Mouse (Mus musculus) heart, embryonic 13.5 days (tissue): Measurements from ENCODE around the gene Abr. TPM values are rescaled to one million over a fixed set of nuclear protein-coding genes. Genes with fewer than 3 reads are reported as not detected.

ENCODE experiments used
- ATAC-seq: fragments of 200-750 bp; cut with Nextera tagmentation; 2 replicates; pipeline ENCODE4 v1.8.0; 2017; ENCODE audit warnings: moderate TSS enrichment; ENCODE audit not compliant: insufficient number of reproducible peaks, low FRiP score, low TSS enrichment; ENCODE audit errors: extremely low read depth
- H3K27ac ChIP-seq: fragments of 300-500 bp; sonication (generic); replicated peaks from 2 replicates; pipeline ENCODE4 v1.5.1; 2015; ENCODE audit warnings: moderate library complexity, mild to moderate bottlenecking, inconsistent platforms
- H3K27me3 ChIP-seq: fragments of 300-500 bp; sonication (generic); replicated peaks from 2 replicates; pipeline ENCODE4 v1.6.1; 2015; ENCODE audit warnings: mild to moderate bottlenecking, inconsistent platforms
- H3K36me3 ChIP-seq: fragments of 300-500 bp; sonication (generic); 2 replicates; pipeline ENCODE4 v1.6.1; 2015; ENCODE audit warnings: mild to moderate bottlenecking, inconsistent platforms
- H3K4me1 ChIP-seq: fragments of 300-500 bp; sonication (generic); 2 replicates; pipeline ENCODE4 v1.6.1; 2015; ENCODE audit warnings: inconsistent platforms
- H3K4me2 ChIP-seq: fragments of 300-500 bp; sonication (generic); 2 replicates; pipeline ENCODE4 v1.6.1; 2015; ENCODE audit warnings: inconsistent platforms, mild to moderate bottlenecking, moderate library complexity
- H3K4me3 ChIP-seq: fragments of 300-500 bp; sonication (generic); 2 replicates; pipeline ENCODE4 v1.5.1; 2015; ENCODE audit warnings: moderate library complexity, mild to moderate bottlenecking, inconsistent platforms
- H3K9ac ChIP-seq: fragments of 300-500 bp; sonication (generic); 2 replicates; pipeline ENCODE4 v1.6.1; 2015; ENCODE audit warnings: inconsistent platforms, mild to moderate bottlenecking, moderate library complexity
- H3K9me3 ChIP-seq: fragments of 300-500 bp; sonication (generic); 2 replicates; pipeline ENCODE4 v1.6.1; 2016; ENCODE audit warnings: inconsistent platforms
- WGBS: fragments of 180-500 bp; shearing (Covaris S2); methylation state at CpG from one replicate; pipeline ENCODE4 v1.1.7; 2015; ENCODE audit warnings: mixed read lengths; 5-methylcytosine and 5-hydroxymethylcytosine counted together
- polyA plus RNA-seq: library from polyadenylated mRNA; unstranded; fragments of >200 nt; fragmentation: Nextera tagmentation; extraction: Ambion mirVana; gene quantifications from 2 replicates; pipeline ENCODE4 v1.2.1, GENCODE M21; 2015

The Abr gene
- polyA plus RNA-seq, 1 experiment from 2014 or later, result 22.8 TPM

- 58% methylated on average over 4 of the region's 4 CpGs for WGBS
- H3K4me2 ChIP-seq, result no peak overlapping the region
- H3K4me3 ChIP-seq, result no peak overlapping the region
- H3K36me3 ChIP-seq, result peaks cover 88% of the 10 kb centered on the region
- H3K9me3 ChIP-seq, result no peaks in the 10 kb centered on the region
- H3K4me1 ChIP-seq, result peaks cover 37% of the 10 kb centered on the region
- H3K27me3 ChIP-seq, result no peaks in the 10 kb centered on the region
- ATAC-seq, result no peak
- no peak overlapping the region for H3K27ac ChIP-seq
- H3K9ac ChIP-seq, result no peak overlapping the region; the same call in 1 of the 2 replicates
These were observed 201.2 kb downstream of the Abr start for GRCm38 (mm10) chr11:76420896-76421295.

- no peaks in the 10 kb centered on the region for H3K9me3 ChIP-seq
- WGBS, result 68% methylated on average over 4 of the region's 4 CpGs
- H3K27me3 ChIP-seq, result no peaks in the 10 kb centered on the region
- peaks cover 28% of the 10 kb centered on the region for H3K4me1 ChIP-seq
- H3K4me2 ChIP-seq, result no peak overlapping the region
- 0 out of 2 replicates have a peak overlapping the region, but pooled peaks have one; percentile 39 for H3K27ac ChIP-seq
- H3K36me3 ChIP-seq, result peaks cover 95% of the 10 kb centered on the region
- no peak for ATAC-seq
- H3K4me3 ChIP-seq, result no peak overlapping the region
- H3K9ac ChIP-seq, result no peak overlapping the region; the same call in 1 of the 2 replicates
These were observed 202.9 kb downstream of the Abr start for GRCm38 (mm10) chr11:76419179-76419578.

DNA sequence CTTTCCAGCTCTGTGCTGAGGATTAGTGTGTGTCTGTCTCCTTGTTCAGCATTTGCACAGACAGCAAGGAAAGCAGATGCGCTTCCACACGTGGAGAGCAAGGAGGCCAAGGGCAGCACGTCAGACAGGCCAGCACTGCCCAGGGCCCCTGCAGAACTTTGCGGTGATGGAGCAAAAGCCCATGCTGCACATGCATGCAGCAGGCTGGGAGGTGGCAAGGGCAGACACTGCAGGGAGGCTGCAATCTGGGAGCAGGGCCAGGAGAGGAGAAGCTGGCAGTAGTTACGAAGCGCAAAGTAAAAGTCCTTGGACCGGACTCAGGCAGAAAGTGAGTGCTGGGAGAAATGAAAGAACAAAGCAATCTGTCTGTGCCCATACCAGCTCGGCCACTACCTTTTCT, 203.7 kb downstream of the Abr start:
- 76% methylated on average over 8 of the region's 8 CpGs for WGBS
- ATAC-seq, result no peak
- 0 out of 2 replicates have a peak overlapping the region, but pooled peaks have one; percentile 39 for H3K27ac ChIP-seq

DNA sequence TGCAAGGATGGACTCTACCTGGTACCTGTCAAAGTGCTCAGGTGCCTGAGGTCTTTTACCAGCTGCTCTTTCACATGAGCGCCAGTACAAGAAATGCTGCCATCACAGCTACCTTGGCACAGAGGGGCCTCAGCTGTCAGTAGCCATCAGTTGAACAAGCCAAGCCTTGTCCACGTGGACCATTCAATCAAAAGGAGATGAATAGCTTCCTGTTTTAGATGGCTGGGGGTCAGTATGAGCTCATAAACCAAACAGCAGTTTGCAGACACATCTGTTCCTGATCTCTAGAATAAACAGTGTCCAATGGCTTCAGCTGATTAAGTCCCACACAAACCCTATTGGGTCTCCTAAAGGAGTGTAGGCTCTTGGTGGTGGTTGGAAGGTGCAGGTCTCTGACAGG, 206.1 kb downstream of the Abr start:
- Histone ChIP-seq H3K27me3 (no peaks in the 10 kb centered on the region), H3K9ac (no peak overlapping the region), H3K9me3 (no peaks in the 10 kb centered on the region), H3K4me3 (no peak overlapping the region), H3K4me2 (no peak overlapping the region), H3K4me1 (peaks cover 31% of the 10 kb centered on the region), H3K27ac (peak overlapping the region; percentile 1; the same call in 1 of the 2 replicates), H3K36me3 (peaks cover 94% of the 10 kb centered on the region)
- WGBS, result 53% methylated on average over 2 of the region's 2 CpGs
- ATAC-seq, result no peak

More for the DNA sequence above, 203.7 kb downstream of the Abr start:
- Histone ChIP-seq H3K4me1 (peaks cover 33% of the 10 kb centered on the region), H3K4me2 (no peak overlapping the region), H3K9me3 (no peaks in the 10 kb centered on the region), H3K4me3 (no peak overlapping the region), H3K9ac (no peak overlapping the region), H3K36me3 (peaks cover 95% of the 10 kb centered on the region), H3K27me3 (no peaks in the 10 kb centered on the region)

- Histone ChIP-seq H3K36me3 (peaks cover 92% of the 10 kb centered on the region), H3K9me3 (no peaks in the 10 kb centered on the region), H3K27ac (no peak overlapping the region), H3K4me3 (no peak overlapping the region), H3K4me1 (peaks cover 21% of the 10 kb centered on the region), H3K4me2 (no peak overlapping the region), H3K27me3 (no peaks in the 10 kb centered on the region), H3K9ac (no peak overlapping the region)
- 89% methylated on average over 4 of the region's 4 CpGs for WGBS
- ATAC-seq, result no peak
These were observed 207.1 kb downstream of the Abr start for GRCm38 (mm10) chr11:76415001-76415400.

DNA sequence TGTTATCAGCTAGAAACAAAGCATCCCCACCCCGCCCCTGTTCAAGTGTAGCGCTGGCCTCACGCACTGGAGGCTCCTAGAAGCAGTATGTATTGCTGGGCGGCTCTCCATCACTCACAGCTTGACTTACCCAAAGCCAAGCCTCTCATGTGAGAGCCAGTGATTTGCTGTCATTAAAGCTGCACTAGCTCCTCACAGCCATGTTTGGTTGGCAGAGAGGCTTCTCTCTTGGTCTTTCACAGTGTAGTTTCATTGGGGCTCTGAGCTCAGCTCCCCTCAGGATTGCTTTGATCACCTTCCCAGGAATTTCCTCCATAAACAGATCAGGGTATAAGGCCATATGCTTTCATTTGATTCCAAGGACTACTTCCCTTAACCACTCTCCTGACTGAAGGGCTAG, 208.9 kb downstream of the Abr start:
- peaks cover 79% of the 10 kb centered on the region for H3K36me3 ChIP-seq
- WGBS, result 55% methylated on average over 4 of the region's 4 CpGs
- H3K9ac ChIP-seq, result no peak overlapping the region
- no peaks in the 10 kb centered on the region for H3K27me3 ChIP-seq
- H3K4me1 ChIP-seq, result peaks cover 17% of the 10 kb centered on the region
- no peak overlapping the region for H3K4me3 ChIP-seq
- H3K27ac ChIP-seq, result no peak overlapping the region
- no peak for ATAC-seq
- no peak overlapping the region for H3K4me2 ChIP-seq
- no peaks in the 10 kb centered on the region for H3K9me3 ChIP-seq

DNA sequence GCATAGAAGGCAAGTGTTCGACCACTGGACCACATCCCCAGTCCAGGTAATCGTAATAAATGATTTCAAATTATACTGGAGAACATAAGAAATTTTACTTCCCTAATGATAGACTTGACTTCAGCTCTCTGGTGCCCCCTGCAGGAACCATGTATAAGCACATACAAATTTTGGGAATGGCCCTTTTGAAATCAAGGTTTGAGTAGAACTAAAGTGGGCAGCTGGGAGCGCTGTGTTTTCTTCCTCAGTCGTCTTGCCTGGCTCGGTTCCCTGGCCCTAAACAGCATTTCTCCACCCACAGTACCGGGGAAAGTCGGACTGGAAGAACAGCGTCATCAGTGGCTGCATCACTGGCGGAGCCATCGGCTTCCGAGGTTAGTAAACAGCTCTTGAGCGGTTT, 211.3 kb downstream of the Abr start:
- H3K4me2 ChIP-seq, result no peak overlapping the region
- no peak overlapping the region for H3K27ac ChIP-seq
- 68% methylated on average over 12 of the region's 12 CpGs for WGBS
- peaks cover 56% of the 10 kb centered on the region for H3K36me3 ChIP-seq
- H3K9me3 ChIP-seq, result no peaks in the 10 kb centered on the region
- no peak overlapping the region for H3K4me3 ChIP-seq
- H3K27me3 ChIP-seq, result no peaks in the 10 kb centered on the region
- no peak overlapping the region for H3K9ac ChIP-seq
- no peak for ATAC-seq
- H3K4me1 ChIP-seq, result peaks cover 16% of the 10 kb centered on the region

DNA sequence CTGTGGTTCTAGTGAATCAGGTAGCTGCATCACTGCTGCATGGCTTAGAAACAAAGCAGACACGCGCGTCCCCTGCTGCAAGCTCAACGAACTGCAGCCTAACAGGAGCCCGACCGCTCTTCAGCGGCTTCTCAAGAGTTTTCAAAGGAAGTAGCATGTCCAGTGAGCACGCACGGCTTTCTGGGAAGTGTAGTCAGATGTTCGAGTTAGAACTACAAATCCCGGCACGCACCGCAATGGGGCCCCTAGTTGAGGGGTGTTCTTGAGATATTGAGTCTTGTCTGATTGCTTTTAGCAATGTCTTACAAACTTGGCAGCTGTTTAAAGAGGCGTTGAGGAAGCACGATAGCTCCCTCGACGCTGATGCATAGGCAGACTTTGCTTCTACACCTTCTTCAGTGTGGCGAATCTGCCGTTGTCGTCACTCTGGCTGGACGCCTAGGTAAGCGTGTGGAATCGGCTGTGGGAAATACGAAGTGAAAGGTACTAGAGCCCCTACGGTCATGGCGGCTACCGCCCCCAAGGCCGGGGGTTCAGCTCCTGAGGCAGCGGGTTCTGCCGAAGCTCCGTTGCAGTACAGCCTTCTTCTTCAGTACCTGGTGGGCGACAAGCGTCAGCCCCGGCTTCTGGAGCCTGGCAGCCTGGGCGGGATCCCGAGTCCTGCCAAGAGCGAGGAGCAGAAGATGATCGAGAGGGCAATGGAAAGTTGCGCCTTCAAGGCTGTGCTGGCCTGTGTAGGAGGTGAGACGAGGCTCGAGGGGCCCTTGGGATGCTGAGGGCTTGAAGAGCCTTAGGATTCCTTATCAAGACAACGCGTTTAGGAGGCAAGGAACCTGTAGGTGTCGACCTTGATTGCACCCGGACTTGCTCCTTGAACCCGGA, 215.2 kb downstream of the Abr start, which contains the start of gene Timm22:
Gene Timm22 (plus strand): TSS at position 251 of the 882 bp plus-strand sequence.
- H3K27ac ChIP-seq, result peak within 1 kb of the TSS; percentile 78
- H3K9me3 ChIP-seq, result no peaks in the 10 kb centered on the region
- peak within 1 kb of the TSS; percentile 91 for H3K4me2 ChIP-seq
- peaks cover 5% of the 10 kb centered on the region; the same call in 1 of the 2 replicates for H3K27me3 ChIP-seq
- peak; percentile 85 for ATAC-seq
- H3K4me3 ChIP-seq, result peak within 1 kb of the TSS; percentile 87
- H3K4me1 ChIP-seq, result peaks cover 10% of the 10 kb centered on the region
- WGBS, result under 1% methylated on average over 46 of the region's 46 CpGs
- H3K36me3 ChIP-seq, result peaks cover 17% of the 10 kb centered on the region
- H3K9ac ChIP-seq, result peak within 1 kb of the TSS; percentile 98

DNA sequence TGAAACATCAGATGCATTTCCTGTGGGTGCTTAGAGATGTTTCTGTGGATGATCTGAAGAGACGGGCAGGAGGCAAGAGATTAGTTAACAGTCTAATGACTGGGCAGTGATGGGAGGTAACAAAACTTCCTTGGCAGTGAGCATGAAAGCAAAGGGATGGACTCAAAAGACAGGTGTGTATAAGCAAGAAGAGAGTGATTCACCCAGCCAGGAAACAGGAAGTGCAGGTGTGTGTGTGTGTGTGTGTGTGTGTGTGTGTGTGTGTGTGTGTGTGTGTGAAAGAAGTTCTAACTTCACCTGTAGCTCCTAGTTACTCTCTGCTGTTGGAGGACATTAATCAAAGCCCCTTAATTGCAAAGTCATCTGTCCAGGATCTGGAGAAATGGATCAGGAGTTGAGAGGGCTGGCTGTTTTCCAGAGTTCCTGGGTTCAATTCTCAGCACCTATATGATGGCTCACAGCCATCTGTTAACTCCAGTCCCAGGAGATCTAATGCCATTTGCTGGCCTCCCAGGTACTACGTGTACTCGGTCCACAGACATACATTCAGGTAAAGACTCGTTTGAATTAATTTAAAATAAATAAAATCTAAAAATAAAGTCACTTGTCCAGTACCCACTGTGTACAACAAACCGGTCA, 216.4 kb downstream of the Abr start:
- Histone ChIP-seq H3K9ac (no peak overlapping the region), H3K27ac (no peak overlapping the region), H3K36me3 (peaks cover 8% of the 10 kb centered on the region), H3K27me3 (peaks cover 5% of the 10 kb centered on the region; the same call in 1 of the 2 replicates), H3K4me2 (no peak overlapping the region), H3K9me3 (no peaks in the 10 kb centered on the region), H3K4me3 (no peak overlapping the region), H3K4me1 (peaks cover 10% of the 10 kb centered on the region)
- WGBS, result 78% methylated on average over 5 of the region's 5 CpGs
- no peak for ATAC-seq

DNA sequence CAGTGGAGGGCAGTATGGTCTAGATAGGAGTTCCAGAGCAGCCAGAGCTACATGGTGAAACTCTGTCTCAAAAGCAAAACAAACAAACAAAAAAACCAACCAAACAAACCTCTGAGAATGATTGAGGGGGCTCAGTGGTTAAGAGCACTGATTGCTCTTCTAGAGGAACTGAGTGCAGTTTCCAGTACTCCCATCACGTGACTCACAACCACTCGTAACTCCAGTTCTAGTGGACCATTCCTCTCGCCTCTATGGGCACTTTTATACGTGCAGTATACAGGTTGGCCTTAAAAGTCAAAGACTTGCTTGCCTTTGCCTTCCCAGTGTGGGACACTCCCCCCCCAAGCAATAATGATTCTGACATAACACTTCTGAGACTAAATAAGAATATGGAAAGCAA, 217.0 kb downstream of the Abr start:
- no peak overlapping the region for H3K9ac ChIP-seq
- H3K4me1 ChIP-seq, result peaks cover 12% of the 10 kb centered on the region
- H3K27ac ChIP-seq, result no peak overlapping the region
- 51% methylated on average over 4 of the region's 4 CpGs for WGBS
- H3K36me3 ChIP-seq, result peaks cover 6% of the 10 kb centered on the region
- H3K4me3 ChIP-seq, result no peak overlapping the region
- H3K4me2 ChIP-seq, result no peak overlapping the region
- peaks cover 5% of the 10 kb centered on the region; the same call in 1 of the 2 replicates for H3K27me3 ChIP-seq
- ATAC-seq, result no peak
- H3K9me3 ChIP-seq, result no peaks in the 10 kb centered on the region

DNA sequence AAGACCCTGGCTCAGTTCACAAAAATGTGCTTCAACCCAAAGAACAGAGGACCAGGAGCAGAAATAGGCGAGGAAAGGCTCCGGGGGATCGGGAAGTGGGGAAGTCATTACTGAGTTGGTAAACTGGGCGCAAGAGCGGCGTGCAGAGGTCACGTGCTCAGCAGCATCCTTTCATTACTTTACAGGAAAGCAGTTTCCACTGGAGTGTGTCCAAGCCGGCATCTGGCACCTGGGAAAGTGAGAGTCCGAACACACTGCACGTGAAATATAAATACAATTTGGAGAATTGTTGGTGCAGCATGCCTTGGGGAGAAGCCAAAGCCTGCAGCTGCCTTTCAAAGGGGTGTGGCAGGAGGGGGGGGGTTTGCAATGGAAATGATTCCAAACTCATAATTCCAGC, 220.7 kb downstream of the Abr start:
- no peaks in the 10 kb centered on the region for H3K36me3 ChIP-seq
- peaks cover 17% of the 10 kb centered on the region for H3K4me1 ChIP-seq
- no peaks in the 10 kb centered on the region for H3K9me3 ChIP-seq
- H3K4me2 ChIP-seq, result no peak overlapping the region
- WGBS, result 72% methylated on average over 10 of the region's 10 CpGs
- H3K9ac ChIP-seq, result no peak overlapping the region
- no peak overlapping the region for H3K4me3 ChIP-seq
- no peak overlapping the region for H3K27ac ChIP-seq
- no peak for ATAC-seq
- H3K27me3 ChIP-seq, result peaks cover 5% of the 10 kb centered on the region; the same call in 1 of the 2 replicates
